Mouse (Mus musculus): ENCODE results near the gene Cracr2a.

Gene Cracr2a

DNA sequence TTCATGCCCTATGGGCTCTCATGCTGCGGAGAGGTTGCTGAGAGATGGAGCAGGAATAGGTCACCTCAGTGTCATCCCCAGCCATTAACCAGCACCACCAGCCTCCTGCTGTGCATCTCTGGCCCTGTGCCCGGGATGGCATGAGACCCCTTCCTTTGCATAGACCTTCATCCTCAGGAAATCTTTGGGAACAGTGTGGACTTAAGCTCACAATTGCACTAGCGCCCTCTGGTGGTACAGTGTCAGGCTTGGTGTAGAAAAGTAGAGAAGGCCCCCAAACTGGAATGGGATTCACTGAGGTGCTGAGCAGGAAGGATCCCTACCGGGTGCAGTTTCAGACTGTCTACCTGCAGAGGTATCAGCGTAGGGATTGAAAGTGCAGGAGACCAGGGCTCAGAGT, 64.0 kb downstream of the Cracr2a start:
- peak; percentile 81 for DNase-seq (ENCODE audit: low spot score)

DNA sequence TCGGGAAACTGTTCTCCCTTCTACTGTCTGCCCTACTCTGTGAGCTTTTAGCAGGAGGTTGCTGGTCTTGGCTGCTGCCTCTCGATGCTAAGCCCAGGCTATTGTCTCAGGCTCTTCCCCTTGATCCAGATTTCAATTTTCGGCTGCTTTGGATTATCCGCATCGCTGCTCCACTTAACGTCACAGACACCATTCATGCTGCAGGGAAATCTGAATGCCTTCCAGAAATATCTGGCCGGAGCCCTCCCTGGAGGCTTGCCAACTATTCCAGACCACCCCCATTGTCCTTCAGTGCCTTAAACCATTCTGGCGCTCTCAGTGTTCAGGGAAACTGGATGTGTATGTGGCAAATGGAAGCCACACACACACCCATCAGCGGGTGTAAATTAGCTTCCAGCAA, 66.3 kb downstream of the Cracr2a start:
- DNase-seq (ENCODE audit: low spot score) = peak; percentile 41

GRCm38 (mm10) chr6:127629249-127629648, 68.1 kb downstream of the Cracr2a start:
- no peak for DNase-seq (ENCODE audit: low spot score)

DNA sequence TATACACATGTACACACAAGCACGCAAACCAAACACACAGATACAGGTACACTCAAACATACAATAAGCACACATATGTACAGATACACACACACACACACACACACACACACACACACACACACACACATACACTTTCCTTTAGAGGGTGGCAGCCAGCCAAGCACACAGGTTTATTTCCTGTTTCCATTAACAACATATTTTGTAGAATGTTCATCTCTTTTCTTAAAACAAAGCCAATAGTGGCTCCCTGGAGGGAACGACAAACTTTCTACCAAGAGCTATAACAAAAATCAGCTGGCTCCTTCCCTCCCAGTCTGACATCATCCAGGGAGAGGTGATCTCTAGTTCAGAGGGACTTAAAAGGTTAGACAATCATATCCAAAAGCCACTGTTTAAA, 73.7 kb downstream of the Cracr2a start:
- DNase-seq (ENCODE audit: low spot score) = no peak

DNA sequence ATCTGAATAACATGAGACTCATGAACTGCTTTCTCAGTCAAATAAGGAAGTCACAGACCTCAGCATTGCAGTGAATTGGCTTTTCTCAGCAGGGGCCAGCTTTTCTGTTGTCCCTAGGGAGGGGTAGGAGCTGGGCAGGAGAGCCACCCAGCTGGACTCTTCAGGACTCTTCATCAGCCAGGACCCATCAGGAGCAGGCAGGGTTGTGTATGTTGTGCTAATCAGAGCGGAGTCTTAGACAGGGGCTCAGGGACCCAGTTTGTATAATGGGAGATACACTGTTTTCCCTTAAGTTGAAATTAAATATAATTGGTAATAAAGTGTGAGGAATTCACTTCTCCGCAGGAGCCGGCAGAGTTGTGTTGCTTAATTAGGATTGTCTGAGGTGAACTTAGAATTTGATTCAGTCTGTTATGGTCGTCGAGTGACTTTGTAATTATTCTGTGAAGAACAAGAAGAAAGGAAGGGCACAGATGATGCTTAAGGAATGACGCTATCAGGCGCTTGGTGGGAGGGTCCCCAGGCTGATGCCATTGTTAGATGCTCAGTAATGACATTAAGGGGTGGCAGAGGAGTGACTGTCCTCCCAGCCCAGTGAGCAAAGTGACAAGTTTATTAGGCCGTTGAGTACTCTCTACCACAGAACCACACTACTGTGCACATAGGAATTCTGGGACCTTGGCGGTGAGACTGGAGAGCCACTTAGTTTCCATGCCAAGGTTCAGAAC, 74.5 kb downstream of the Cracr2a start:
- no peak for DNase-seq (ENCODE audit: low spot score)

DNA sequence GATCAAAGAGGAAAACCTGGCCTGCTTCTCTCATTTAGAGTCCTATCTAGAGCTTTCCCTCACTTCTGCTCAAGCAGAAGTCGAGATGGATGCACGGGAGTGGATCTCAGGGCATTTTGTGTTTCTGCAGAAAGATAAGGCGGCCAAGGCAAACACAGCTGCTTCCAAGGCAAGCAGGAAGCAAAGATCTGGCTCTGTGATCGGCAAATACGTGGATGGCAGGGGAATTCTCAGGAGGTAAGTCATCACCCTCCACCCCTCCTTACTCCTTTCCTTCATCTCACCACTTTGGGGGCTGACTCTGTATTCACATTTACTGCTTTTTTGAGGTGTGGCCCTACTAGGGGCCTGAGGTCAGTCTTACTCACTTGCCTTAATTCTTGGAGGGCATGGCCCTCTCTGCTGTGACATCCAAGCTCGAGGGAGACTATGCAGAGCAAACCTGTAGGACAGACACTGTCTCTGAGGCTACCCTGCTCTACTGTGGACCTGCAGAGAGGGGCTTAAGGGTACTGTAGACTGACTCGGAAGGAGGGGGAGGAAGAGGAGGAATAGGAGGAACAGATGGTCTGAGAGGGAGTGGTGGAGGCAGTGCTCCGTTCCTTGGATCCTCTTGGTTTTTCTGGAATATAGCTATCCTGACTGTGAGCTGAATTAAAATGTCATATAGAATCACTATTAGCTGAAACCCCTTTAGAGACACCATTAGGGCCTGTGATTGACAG, 80.1 kb downstream of the Cracr2a start:
- DNase-seq (ENCODE audit: low spot score) = no peak

DNA sequence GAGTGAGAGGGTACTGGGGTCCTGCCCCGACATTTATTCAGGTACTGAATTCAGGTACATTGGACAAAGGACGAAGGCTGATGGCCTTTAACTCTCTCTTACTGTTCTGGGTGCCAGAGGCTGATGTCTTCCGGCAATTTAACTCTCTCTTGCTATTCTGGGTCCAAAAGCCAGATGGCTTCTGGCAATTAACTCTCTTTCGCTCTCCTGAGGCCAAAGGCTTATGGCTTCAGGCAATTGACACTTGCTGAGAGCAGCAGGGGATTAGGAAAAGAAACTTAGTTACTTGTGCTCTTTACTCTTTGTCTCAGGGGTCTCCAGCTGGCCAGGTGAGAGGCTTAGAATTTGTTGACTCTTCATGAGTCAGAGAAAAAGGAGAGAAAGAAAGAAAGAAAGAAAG, 94.8 kb downstream of the Cracr2a start:
- peak; percentile 14 for DNase-seq (ENCODE audit: low spot score)

DNA sequence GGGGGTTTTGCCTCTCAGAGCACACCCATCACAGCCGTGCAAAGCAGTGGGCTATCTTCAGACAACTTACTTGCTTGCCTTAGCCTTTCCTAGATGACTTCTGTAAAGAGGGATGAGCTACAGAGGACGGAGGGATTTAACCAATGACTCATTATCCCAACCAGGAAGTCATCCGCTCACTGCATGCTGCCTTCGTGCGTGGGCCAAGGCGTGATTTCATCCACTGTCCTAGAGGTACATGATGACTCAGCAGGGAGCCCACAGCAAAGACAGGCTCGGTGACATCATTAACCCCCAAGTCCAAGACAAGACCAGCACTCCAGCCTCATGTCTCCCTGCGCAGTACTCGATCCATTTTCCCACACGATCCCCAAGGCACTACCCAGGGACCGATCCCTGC, 96.0 kb downstream of the Cracr2a start:
- no peak for DNase-seq (ENCODE audit: low spot score)

DNA sequence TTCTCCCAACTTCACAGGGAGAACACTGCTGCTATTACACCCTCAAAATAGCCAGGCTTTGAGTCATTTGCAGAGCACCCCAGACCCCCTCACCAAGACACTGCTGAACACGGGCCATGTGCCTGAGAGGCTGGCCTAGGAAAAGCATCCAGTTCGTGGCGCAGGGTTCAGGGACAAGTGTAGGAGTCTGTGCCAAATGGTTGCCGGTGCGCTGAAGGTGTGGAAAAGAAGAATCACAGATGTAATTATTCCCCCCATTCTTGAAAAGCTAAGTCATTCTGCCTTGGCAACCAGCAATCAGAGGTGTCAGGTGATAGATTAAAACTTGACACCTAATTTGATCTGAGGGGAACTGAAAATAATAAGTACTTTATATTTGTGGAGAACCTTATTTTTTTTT, 98.3 kb downstream of the Cracr2a start:
- no peak for DNase-seq (ENCODE audit: low spot score)

DNA sequence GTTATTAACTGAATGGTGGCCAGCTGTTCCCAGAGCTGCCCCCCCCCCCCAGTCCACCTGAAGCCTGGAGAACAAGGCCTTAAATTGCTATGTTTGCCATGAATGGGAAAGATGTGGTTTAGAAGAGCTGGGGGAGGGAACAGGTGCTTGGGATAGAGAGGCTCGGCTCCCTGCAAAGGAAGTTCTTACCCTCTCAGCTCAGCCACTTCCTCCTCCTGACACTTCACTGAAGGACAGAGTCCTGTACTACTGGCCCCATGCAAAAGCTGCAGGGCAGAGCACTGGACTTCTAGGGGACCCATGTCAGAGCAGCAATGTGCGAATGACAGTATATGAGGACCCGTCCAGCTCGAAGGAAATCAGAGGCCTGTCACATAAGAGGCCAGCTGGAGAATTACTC, 98.8 kb downstream of the Cracr2a start:
- DNase-seq (ENCODE audit: low spot score) = no peak

DNA sequence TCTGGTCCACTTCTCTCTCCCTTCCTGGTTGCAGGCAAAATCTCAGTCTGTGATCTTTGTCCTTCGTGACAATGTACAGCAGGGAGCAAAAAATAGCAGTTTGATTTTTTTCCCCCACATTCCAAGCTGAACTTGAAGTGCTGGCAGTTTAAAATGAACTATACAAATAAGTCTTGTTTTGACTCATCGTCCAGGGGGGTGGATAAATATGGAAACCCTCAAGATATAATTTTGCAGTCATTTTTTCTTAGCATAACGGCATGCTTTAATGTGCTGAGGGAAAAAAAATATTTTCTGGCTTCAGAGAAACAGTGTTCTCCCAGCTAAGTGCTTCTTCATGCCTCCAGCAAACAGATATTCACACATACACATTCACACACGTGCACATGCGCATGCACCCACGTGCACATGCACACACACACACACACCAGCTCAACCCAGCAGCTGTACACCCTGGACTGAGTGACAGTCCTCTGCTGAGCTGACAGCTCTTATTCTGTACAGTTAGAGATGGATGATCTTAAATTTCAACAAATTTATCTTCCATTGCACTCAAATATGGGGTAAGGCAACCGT, 100.7 kb downstream of the Cracr2a start:
- DNase-seq (ENCODE audit: low spot score) = no peak

DNA sequence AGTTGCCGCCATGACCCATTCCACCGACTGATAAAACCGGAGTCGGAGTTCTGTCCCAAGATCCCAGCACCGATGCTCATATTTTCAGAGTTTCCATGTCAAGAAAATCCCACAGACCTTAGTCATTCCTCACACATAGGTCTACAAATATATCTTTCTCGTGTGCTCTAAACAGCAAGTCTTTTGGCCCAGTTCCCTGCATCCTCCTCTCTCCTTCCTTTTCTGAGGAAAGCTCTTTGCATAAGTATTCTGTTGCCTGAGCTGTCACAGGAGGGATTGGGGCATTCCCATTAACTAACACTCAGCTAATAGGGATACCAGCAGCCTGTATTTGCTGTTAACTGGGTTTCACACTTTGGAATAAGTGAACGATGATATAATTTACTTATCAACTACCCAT, 102.1 kb downstream of the Cracr2a start:
- no peak for DNase-seq (ENCODE audit: low spot score)

DNA sequence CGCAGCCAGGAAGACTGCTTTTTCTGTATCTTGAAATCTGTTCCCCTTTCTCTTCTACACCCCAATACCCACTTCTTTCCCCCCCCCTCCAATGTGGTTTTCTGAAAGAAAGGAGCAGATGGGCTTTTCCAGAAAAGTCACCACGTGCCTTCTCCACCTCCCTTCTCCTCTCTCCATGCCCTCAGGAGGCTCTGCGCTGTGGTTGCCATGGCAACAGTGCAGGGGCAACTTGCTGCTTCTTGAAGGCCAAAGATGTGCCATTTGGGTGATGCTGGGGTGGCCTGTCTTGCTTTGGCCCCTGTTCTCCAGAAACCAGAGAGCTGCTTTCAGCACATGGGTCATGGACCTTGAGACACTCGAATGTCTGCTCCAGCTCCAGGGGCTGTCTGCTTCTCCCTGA, 108.2 kb downstream of the Cracr2a start:
- DNase-seq (ENCODE audit: low spot score) = peak; percentile 22

DNA sequence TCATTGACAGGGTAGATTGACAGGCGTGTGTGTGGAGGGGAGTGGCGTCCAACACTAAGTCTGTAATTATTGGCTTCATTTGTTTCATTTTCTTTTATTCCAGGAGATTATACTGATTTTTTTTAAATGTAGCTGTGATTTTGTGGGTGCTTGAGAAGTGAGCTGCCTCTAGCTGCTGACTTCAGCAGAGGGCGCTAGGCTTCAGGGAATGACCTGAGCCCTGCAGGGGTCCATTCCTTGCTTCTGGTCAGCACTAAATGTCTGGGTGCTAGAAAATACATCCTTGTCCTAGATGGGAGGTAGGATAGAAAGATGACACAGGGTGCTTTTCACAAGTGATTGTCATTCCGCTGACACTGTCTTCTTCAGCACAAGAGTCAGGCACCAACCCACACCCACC, 108.9 kb downstream of the Cracr2a start:
- no peak for DNase-seq (ENCODE audit: low spot score)

DNA sequence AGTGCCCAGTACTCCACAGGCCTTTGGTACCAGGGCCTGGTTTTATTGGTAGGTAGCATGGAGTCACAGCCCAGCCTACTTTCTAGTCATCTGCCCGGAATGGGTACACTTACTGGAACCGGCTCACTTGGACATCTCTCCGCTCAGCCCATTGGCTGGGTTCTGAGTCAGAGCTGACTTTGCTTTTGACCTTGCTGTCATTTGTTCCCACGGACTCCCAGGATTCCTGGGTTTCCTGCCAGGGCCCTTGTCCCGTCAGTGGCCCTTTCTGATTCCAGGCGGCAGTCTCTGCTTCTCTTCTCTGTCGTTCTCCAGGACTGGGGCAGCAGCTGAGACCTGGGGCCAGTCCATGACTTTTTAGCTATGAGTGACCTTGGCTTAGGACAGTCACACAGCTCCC, 110.9 kb downstream of the Cracr2a start:
- DNase-seq (ENCODE audit: low spot score) = no peak

- DNase-seq (ENCODE audit: low spot score) = no peak
Measured at GRCm38 (mm10) chr6:127676866-127677265, 115.7 kb downstream of the Cracr2a start.

GRCm38 (mm10) chr6:127678320-127678719, 117.2 kb downstream of the Cracr2a start:
- no peak for DNase-seq (ENCODE audit: low spot score)

- no peak for DNase-seq (ENCODE audit: low spot score)
Measured at GRCm38 (mm10) chr6:127678998-127679397, 117.9 kb downstream of the Cracr2a start.

DNA sequence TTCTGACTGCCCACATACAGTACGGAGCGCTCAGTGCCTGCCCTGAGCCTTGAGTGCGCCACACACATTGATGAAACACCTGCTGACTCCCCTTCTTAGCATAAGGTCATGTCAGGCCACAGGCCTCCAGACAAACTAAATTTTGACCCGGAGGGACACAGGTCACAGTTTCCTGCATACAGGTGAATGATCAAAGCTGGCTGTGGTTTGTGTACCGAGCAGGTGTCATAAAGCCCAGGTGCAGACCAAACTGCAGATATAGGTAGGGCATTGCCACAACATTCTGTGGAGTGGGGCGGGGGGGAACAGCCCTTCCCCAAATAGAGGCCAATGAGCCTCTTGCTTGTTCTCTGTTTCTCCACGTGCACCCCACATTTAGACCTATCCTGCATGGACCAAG, 119.6 kb downstream of the Cracr2a start:
- no peak for DNase-seq (ENCODE audit: low spot score)

DNA sequence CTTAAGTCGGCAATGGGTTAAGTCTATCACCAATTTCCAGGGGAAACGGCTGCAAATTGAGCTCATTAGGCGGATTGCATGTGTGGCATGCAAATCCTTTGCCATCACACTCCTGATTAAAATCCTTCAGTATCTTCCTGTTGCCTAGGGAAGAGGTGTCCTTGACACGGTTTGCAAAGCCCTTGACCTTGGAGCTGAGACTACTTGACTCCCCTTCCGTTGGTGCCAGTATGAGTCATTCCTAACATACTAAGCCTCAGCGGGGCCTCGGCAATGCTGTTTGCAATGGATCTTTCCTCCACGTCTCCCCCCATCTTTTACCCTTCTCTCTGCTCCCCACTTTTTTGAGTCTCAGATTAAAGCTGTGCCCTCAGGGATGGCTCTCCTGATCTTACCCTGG, 122.4 kb downstream of the Cracr2a start:
- no peak for DNase-seq (ENCODE audit: low spot score)

DNA sequence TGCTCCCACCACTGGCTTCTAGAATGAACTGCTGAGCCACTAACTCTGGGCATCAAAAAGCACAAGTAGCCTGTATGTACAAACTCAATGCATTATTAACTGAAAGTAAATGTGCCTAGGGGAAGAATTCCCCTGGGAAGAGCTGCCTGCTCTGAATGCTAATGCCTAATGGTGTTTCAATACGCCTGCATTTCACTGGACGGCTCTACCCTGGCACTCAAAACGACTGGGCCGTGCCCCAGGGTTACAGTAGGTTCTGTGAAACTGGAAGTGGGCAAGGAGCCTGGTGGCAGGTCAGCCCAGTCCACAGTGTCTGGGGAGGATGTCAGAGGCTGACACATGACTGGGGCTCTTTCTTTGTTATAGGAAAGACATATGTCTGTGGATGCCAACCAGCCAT, 123.8 kb downstream of the Cracr2a start:
- DNase-seq (ENCODE audit: low spot score) = no peak

DNA sequence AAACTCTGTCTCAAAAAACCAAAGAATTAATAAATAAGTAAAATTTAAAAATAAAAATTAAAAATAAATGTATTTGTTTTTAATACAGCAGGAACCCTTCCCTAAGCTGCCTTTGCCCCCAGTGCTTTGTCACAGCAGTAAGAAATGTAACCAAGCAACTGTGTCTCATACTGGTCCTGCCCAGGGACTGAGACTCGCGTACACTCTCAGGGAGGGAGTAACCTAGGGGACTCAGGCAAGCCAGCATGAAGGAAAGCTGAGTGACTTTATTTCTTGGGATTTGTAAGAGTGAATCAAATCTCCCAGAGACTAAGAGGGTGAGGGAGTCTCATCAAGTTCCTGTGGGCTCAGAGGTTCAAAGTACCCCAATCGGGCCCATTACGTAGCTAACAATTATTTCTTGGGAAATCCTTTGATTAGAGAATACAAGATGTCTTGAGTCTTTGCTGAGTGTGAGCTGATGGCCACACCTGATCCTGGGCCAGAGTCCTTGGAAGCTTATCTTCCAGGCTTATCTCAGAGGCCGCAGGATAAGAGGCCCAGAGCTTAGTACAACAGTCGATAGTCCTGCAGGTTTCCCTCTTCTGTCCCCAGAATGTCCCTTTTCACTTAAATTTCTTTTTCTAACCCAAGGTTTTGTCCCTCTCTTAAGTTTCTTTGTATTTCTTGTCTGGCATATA, 126.2 kb downstream of the Cracr2a start:
- no peak for DNase-seq (ENCODE audit: low spot score)

DNA sequence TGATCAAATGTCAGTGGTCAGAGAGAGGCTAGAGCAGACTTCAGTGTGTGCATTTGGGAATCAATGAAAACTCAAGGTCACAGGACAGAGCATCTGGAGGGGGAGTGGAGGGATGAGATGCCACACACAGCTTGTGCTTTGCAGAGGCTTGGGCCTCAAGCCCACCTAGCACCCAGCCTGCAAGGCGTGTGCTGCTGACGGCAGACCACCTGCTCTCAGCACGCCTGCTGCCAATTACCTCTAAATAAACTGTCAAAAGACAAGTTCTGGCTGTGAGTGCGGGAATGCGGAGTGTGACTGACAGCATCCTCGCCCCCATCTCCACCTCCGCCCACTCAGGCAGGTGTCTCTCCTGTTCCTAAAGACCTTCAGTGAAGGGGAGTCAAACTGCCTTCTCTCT, 131.2 kb downstream of the Cracr2a start:
- DNase-seq (ENCODE audit: low spot score) = no peak

Measured in embryo, embryonic 10.5 days (tissue).